Mouse (Mus musculus) lung, adult 18-20 months (tissue): Measurements from ENCODE around the gene C1qtnf1.
"Not testable (repeated sequence)": the region's sequence is repeated elsewhere in the genome, so short reads cannot be mapped to it uniquely, and the experiment has no call there.

Experiments
- DNase-seq, 2 experiments: peaks; one replicate each; pipeline ENCODE4 v3.0.0; 2022; ENCODE audit warnings: mixed read lengths in 2 of 2

C1qtnf1 gene

DNA sequence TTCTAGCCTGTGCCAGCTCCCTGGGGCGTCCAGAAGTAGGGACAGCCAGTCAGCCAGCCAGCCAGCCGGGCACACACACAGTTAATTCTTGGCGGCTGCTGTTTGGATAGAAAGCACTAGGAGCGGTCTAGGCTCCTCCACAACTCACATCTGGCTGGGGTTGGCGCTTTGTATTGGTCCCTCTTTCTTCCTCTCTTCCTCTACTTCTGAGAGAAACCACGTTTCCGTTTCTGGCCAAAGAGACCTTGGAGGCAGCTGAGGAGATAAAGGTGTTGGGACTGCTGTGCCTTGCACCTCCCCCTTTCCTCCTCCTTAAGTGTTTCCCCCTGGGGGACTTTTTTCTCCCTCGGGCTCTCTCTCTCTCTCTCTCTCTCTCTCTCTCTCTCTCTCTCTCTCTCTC, at the start of gene C1qtnf1:
TSS of gene C1qtnf1 (plus strand) at position 218 of the 400 bp plus-strand sequence.
- no peak for DNase-seq

DNA sequence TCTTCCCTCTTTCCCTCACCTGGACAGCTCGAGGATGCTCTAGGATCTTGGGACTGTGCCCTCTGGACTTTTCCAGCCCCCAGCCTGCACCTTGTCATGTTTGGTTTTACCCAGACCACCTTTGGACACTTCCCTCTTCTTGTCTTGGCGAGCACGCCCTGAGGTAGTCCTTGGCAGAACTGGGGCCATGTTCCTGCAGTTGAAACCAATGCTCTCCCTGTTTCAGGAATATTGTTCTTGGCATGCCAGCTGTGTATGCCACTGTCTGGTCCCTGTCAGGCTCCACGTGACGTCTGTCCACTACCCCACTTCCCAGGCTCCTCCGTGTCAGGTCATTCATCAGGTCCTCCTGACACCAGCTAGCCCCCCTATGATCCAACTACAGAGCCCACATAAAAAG, 49.3 kb upstream of the C1qtnf1 start:
- DNase-seq: no peak

DNA sequence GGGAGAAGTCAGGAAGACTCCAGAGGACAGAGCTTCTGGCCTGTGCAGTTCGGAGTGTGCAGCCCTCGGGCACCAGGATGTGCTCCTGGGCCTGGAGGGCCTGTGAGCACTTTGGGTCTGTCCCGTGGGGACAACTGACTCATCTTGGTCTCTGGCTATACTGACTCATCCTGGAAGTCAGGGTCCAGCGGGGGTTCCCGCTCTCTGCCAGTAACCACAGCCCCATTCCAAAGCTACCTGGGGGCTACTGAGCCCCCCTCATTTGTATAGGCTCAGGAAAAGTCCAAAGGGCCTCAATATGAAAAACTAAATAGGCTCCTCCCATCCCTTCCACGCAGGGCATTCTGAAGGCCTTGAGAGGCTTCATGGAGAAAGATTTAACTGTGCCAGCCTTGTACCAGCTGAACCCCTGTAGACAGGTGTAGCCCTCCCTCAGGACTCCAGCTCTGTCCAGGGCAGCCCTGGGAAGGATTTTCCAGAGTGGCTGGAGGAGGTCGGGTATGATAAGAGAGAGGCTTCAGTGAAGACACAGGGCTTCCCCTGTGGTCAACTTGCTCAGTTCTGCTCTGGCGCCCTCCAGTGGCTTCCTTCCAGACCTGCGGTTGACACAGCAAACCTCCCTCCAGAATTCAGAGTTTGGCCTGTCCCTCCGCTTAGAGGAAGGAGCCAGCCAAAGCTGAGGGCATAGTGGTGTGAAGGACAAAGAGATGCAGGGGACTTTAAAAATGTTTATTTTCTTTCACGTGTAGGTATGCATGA, 48.6 kb upstream of the C1qtnf1 start:
- DNase-seq: peak; percentile 85 to 87

DNA sequence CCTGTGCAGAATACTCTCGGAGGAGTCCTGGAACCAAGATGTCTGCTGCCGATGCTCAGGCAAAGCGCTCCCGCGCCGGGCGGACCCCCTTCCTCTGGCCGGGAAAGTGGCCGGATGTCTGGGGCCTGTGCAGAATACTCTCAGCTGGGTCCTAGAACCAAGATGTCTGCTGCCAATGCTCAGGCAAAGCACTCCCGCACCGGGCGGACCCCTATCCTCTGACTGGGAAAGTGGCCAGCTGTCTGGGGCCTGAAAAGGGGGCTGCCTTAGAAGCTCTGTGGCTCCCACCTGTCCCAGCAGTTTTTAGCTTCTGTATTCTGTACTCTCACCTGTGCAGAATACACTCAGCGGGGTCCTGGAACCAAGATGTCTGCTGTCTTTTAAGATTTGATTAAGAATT, 40.2 kb upstream of the C1qtnf1 start:
- not testable (repeated sequence) for DNase-seq

DNA sequence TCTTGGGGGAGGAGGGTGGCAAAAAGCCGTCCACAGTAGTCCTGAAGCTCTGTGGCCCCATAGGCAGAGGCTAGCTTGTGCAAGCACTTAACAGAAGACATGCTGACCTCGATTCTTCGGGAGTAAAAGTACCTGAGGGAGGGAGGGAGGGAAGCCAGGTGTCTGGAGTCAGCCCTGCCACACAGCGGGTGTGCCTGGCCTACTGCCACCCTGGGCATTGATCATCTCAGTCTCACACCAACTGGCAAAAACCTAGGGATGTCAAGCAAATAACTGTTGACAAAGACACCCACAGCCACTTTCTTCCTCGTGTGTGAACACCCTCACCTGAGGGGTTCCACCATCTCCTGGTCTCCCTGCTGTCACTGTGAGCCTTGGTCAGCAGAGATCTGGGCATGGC, 34.0 kb upstream of the C1qtnf1 start:
- DNase-seq: no peak

DNA sequence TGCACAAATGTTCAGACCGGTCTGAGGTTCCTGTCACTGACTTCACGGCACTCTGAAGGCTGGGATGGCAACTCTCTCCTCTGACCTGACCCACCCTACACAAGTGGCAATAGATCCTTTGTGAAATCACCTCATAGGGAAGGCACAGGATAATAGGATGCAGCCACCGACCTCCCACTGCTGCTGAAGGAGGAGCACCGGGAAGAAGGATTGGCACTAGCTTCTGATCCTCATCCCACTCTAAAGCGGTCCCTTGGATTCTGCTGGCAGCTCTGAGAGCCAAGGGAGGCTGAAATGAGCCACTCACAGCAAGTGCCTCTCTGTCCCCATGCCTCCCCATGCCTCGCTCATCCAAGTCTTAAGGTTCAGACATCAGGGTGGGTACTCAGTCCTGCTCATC, 33.5 kb upstream of the C1qtnf1 start:
- DNase-seq: no peak

DNA sequence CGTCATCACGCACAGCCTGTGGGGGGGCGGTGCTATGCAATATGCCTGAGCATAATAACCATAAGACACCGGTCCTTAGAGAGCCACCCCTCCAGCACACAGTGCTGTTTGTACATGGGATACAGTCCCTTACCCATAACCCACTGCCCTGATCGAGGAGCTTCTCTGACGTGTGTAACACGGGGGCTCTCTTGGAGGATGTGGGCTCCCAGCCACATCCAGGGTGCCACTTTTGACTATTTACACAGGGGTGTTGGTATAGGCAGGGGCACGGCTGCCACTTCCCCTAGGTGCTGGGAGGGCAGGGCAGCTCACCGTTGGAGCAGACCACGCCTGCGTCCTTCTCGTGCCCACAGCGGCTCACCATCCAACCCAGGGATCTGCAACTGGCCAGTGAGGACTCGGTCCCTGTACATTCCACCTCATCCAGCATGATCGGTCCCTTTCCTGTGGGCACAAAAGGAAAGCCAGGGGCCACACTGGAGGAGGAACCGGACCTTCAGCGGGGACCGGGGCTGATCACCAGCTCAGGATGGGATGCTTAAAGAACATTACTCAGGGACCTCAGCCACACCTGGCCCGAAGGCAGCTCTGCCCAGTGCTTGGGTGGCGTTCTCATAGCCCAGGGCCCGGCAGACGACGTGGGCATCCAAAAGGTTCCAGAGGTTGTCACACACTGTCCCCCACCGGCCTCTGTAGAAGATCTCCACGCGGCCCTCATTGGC, 30.0 kb upstream of the C1qtnf1 start:
- DNase-seq: peak in 1 of 2 experiments; percentile 2

DNA sequence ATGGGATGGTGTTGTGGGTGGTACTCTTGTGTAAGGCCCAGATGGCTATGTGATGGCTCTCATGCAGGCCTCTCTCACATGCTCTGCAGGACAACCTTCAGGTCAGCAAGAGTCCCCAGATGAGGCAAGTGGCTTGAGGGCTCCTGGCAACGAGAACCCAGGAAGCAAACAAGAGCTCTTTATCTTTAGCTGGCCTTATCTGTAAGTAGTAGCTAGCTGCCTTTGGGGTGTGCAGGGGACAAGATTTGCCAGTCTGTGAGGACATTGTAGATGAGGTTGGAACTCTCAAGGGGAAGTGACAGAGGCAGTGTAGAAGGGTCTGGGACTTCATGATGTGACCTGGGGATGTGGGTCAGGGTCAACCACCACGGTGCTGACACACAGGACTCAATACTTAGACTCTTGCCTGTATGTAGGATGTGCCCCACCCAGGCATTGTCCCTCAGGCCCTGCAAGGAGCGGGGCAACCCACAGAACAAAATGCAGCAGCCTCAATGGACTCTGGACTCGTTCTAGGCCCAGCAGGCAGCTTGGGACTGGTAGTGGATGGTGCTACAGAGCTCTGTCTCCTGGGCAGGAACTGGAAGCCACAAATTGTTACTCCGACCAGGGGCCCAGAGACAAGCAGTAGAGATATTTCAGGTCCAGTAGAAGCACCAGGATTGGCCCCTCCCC, 28.0 kb upstream of the C1qtnf1 start:
- DNase-seq: peak in 1 of 2 experiments; percentile 14

DNA sequence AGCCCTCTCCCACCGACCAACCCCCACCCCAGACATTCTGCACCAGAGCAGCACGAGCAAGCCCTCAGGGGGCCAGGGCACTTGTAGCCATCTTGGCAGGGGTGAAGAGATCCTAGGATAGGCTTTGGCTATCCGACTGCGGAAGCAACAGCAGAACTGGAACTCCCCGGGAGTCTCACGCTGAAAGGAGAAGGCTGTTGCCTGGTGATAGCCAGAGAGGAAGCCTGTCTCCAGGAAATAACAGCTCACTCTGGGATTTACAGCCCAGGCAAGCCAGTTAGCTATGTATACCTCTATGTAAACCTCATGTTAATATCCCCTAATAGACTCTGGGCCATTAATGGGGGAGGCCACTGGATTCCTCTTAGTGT, 27.5 kb upstream of the C1qtnf1 start:
- DNase-seq: peak; percentile 30 to 52

DNA sequence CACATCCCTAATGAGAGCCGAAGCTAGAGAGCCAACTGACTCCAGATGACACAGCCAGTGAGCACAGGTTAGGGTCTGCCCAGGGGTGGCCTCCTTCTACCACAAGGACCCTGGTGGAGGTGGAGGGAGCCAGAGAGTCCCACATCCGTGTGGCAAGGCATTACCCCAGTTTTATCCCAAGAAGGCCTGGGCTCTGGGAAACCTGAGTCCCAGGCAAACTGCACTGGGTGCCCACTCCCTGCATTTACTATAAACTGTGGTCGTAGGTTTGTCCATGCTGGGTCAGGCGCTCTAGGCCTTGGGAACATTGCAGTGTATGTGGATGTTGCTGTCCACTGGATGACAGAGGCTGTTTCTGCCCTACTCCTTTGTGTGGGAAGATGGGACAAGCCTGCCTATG, 26.8 kb upstream of the C1qtnf1 start:
- DNase-seq: peak in 1 of 2 experiments; percentile 9

DNA sequence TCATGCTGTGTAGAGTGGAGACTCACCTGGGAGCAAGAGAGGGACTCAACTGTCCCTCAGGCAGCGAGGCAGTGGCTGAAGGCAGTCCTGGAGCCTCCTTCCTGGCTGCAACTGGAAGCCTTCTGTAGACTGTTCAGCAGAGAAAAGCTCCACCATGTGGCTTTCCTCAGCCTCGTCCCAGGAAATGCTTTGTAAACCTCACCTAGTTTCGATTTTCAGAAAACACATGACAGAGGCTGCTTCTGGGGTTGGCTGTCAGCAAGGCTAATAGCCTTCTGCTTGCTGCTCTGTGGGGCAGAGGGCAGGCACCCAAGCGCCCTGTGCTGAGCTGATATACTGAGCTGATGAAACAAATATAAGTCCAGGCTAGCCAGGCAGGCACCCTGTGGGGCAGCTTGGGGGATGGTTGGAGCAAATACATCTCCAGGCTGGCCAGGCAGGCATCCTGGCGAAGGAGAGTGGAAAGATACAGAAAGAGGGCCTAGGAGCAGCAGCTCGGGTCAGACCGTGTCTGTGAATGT, 26.2 kb upstream of the C1qtnf1 start, which contains the start of gene Lgals3bp:
TSS of gene Lgals3bp (minus strand) at position 333 of the 521 bp plus-strand sequence.
- DNase-seq: peak; percentile 73 to 79

DNA sequence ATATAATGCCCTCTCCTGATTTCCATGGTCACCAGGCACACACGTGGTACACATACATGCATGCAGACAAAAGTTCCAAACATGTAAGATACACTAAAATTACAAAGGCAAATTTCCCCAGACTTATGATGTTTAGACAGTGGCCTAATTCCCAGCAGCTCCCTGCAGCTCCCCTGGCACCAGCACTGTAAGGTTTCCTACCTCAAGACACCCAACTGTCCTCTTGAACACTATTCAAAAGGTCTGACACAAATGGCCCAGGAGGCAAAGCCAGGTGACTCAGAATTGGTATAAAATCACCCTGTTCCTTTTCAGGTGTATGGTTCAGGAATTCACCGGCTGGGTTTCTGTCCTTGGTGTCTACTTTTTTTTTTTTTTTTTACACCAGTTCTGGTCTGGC, 24.8 kb upstream of the C1qtnf1 start:
- no peak for DNase-seq

DNA sequence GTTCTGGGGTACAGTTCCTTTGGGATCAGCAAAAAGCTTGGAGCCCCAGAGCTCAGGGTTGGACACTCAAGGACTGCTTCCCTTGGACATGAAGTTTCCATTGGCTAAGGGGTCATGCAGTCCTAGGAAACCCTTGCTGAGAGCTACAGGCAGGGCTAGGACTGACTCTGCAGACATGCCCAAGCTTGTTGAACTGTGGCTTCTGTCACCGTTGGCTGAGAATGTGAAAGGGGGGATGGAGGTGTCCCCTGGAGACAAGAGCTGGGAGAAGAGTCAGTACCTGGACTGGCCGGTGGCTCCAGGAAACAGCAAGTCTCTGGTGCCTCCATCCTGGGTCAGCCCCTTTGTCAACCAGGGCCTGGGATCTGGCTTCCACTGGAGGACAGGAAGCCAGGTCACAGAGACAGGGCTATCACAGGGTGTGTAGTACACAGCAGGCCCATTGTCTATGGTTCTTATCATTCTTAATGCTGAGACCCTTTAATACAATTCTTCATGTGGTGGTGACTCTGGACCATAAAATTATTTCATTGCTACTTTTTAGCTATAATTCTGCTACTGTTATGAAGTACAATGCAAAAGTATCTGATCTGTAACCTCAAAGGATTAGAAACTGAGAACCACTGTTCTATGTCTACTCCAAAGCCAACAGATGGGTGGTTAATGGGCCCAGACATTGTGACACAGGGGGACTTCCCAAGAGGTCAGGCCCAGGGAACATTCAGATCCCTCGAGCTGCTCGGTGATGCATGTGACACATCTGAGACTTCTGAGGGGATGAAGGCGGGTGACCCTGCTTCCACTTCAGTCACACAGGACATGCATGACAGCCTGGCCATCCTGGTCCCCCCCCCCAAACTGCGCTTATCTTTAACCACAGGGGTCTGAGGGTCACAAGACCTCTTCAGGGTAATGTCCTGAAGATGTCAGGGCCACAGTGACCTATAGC, 23.8 kb upstream of the C1qtnf1 start:
- no peak for DNase-seq

DNA sequence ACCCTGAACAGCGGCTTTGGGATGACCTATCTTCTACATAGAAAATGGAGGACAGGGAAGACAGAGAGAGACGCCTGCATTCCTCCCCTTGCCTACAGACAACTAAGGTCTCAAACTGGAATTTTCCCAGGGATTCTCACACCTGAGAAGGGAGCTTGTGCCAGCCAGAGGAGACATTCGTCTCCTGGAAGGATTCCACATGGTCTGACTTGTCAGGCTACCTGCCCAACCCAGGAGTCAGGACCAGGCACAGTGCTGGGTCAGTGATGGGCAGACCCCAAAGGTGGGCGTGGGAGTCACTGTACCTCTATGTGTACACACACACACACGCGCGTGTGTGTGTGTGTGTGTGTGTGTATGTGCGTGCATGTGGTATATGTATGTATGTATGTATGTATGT, 22.7 kb upstream of the C1qtnf1 start:
- peak in 1 of 2 experiments; percentile 3 for DNase-seq

DNA sequence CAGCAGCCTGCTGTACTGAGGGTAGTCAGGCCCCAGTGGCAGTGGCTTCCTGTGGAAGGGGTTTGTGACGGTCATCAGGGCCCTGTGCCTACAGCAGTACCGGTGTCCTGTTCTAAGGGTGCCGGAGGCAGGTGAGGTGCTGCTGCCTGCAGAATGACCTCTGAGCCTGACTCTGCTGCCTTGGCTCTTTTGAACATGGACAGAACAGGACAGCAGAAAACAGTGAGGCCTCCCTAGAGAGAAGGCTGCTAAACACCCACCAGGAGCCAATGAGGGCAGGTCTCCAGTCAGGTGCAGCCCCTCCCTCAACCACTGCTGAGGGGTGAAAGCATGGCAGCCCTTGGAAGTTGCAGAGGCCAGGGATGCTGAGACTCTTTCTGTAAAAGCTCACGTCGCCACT, 21.5 kb upstream of the C1qtnf1 start:
- DNase-seq: peak in 1 of 2 experiments; percentile 3

DNA sequence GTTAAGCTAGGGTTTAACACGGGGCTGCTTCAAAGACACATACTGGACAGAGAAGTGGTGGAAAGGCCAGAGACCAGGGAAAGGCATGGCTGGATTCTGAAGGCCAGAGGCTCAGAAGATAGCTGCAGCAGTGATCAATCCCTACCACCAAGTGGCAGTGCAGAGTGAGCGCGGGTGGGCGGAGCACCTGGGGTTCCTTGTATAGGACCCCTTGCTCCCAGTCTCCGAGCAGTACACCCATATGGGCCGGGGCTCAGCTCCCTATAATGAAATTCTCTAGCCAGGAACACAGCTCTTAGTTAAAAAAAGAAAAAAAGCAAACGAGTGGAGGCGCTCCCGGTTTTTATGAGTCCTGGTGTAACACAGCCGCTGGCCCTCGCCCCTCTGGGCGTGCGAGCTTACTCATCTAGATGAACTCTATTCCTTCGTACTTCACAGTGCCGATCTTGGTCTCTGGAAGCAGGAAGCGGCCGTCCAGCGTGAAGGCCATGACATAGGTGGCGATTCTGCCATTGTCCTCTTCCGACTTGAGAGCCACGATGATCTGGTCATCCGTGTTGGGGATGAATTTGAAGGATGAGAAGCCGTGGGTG, 20.6 kb upstream of the C1qtnf1 start:
- DNase-seq: peak in 1 of 2 experiments; percentile 32

DNA sequence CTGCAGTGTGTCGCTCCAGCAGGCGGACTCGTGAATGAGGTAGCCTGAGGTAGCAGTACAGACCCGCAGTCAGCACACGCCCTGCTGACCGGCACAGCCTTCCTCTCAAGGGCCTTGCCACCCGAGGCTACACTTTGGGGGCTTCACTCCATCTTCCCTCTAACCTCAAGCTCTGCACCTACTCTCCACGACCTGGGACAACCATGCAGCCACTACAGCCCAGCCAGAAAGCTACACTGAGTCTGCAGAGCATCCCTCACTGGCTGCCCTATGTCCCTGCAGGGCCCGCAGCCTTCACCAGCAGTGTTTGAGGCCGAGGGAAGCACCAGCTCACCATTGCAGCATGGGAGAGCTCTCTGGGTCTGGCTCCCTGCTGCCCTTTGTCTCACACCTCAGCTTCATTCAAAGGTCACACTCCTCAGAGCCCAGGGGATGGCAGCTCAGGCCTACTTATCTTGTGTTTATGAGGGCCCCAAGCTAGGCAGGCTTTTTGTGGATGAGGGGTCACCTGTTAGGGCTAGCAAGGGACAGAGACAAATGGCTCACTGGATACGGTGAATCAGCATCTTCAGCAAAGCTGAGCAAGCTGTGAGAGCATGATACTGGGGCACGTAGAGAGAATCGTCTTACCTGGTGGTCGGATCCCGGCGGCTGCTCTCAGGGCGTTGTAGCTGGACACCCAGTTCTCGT, 19.8 kb upstream of the C1qtnf1 start:
- DNase-seq: peak in 1 of 2 experiments; percentile 3

DNA sequence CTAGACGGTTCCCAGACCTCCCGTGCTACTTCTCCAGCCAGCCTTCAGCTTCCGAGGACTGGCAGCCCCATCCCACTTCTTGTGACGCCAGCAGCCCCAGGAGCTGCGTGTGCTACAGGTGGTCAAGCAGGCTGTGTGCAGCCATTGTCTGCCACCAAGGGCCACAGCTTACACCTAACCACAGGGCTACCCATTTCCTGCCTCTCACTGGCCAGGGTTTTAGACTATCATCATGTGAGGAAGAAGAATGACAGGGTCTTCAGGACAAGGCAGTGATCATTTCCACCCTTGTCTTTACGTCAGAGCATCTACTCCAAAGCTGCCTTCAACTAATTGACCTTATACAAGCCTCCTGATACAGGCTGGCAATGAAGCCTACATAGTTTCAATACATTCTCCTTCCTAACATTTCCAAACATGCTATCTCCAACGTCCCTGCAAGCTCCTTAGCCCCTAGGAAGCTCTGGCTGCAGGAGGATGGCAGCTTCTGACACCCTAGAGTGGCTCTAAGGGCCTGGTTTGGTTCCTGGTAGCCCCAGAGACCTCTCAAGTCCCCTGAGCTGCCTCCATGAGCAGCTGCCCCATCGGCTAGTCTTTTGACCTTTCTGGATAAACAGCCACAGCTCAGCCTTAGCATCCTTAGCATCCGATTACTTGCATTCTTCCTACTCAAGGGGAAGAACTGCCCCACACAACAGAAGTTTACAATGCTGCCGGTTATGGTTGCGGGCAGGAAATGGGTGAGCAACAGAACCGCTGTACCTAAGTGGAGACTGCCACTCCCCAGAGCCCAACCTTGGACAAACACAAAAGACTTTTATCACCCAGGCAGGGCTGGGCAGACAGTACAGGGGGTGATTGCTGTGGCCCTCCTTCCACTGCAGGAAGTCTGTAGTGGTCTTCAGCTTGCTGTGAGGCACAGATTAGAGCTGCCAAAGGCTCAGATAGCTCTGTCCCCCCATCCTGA, 18.6 kb upstream of the C1qtnf1 start:
- DNase-seq: no peak

DNA sequence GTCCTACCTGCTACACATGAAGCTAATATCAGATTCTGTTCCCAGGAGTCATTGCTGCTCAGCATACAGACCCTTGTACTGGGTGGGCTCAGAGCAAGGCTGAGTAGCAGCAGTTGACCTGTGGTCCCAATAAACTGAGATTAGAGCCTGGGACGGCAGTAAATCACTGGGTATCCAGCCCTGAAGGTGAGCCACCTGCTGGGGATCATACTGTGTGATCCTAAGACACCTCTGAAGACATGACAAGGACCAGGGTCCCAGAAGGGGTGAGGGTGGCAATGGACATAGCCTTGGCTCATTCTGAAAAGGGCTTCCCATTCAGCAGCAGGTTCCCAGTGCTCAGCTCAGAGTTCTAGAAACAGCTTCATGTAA, 17.9 kb upstream of the C1qtnf1 start:
- no peak for DNase-seq

DNA sequence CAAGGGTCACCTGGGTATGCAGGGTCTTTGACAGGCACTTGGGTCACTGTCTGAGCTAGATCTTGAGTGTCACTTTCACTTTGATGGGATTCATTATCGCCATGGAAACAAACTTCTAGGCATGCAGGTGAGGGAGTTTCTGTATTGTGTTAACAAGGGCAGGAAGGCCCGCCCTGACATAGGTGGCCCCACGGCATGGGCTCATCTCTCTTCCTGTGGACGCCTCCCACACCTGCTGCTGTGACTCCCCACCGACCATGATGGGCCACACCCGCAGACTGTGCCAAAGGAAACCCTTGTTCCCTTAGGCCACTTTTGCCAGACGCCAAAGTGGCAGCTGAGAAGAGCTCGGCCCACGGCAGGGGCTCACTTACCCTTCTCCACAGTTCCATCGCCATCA, 17.5 kb upstream of the C1qtnf1 start:
- no peak for DNase-seq
